Mouse (Mus musculus) neural tube, embryonic 14.5 days (tissue): Measurements from ENCODE around the gene Wdfy4. TPM values are rescaled to one million over a fixed set of nuclear protein-coding genes. Genes with fewer than 3 reads are reported as not detected.

Source experiments
- ATAC-seq: fragments of 200-750 bp; cut with Nextera tagmentation; 2 replicates; pipeline ENCODE4 v1.8.0; 2017; ENCODE audit warnings: low read depth, mild to moderate bottlenecking, moderate TSS enrichment, moderate library complexity
- H3K27ac ChIP-seq: fragments of 300-500 bp; sonication (generic); 2 replicates; pipeline ENCODE4 v1.5.1; 2014; ENCODE audit warnings: low read depth, mild to moderate bottlenecking, control low read depth, low read length, moderate library complexity, mixed read lengths
- H3K27me3 ChIP-seq: fragments of 300-500 bp; sonication (generic); 2 replicates; pipeline ENCODE4 v1.6.1; 2014; ENCODE audit warnings: low read length; ENCODE audit not compliant: control insufficient read depth, insufficient read depth
- H3K36me3 ChIP-seq: fragments of 300-500 bp; sonication (generic); 2 replicates; pipeline ENCODE4 v1.6.1; 2014; ENCODE audit warnings: low read length, mixed read lengths; ENCODE audit not compliant: control insufficient read depth, insufficient read depth
- H3K4me1 ChIP-seq: fragments of 300-500 bp; sonication (generic); 2 replicates; pipeline ENCODE4 v1.6.1; 2014; ENCODE audit warnings: low read length; ENCODE audit not compliant: control insufficient read depth, insufficient read depth
- H3K4me2 ChIP-seq: fragments of 300-500 bp; sonication (generic); 2 replicates; pipeline ENCODE4 v1.6.1; 2014; ENCODE audit warnings: mild to moderate bottlenecking, low read depth, low read length, control low read depth
- H3K4me3 ChIP-seq: fragments of 300-500 bp; sonication (generic); 2 replicates; pipeline ENCODE4 v1.5.1; 2014; ENCODE audit warnings: low read depth, low read length, control low read depth, mixed read lengths
- H3K9ac ChIP-seq: fragments of 300-500 bp; sonication (generic); replicated peaks from 2 replicates; pipeline ENCODE4 v1.6.1; 2014; ENCODE audit warnings: low read depth, mild to moderate bottlenecking, control low read depth, low read length, mixed read lengths
- H3K9me3 ChIP-seq: fragments of 300-500 bp; sonication (generic); 2 replicates; pipeline ENCODE4 v1.6.1; 2016; ENCODE audit warnings: low read length; ENCODE audit not compliant: control insufficient read depth
- WGBS: fragments of 180-500 bp; shearing (Covaris S2); extraction: QIAGEN DNeasy Blood & Tissue Kit; methylation state at CpG from one replicate; pipeline ENCODE4 v1.1.7; 2014; 5-methylcytosine and 5-hydroxymethylcytosine counted together
- polyA plus RNA-seq: library from polyadenylated mRNA; unstranded; fragments of >200 nt; fragmentation: Nextera tagmentation; extraction: Ambion mirVana; gene quantifications from 2 replicates; pipeline ENCODE4 v1.2.1, GENCODE M21; 2014

The Wdfy4 gene
- polyA plus RNA-seq, 1 experiment from 2014 or later = 0.25 TPM

- Histone ChIP-seq H3K27ac (no peak overlapping the region), H3K4me1 (no peaks in the 10 kb centered on the region), H3K9ac (no peak overlapping the region), H3K4me3 (no peak overlapping the region), H3K27me3 (no peaks in the 10 kb centered on the region), H3K36me3 (no peaks in the 10 kb centered on the region), H3K4me2 (no peak overlapping the region), H3K9me3 (no peaks in the 10 kb centered on the region)
- ATAC-seq = no peak
- 61% methylated on average over 7 of the region's 7 CpGs for WGBS
Measured at GRCm38 (mm10) chr14:33131044-33131758, 54.1 kb downstream of the Wdfy4 start.

GRCm38 (mm10) chr14:33116590-33116989 lies 68.7 kb downstream of the Wdfy4 start:
- Histone ChIP-seq H3K9ac (no peak overlapping the region), H3K4me1 (no peaks in the 10 kb centered on the region), H3K4me3 (no peak overlapping the region), H3K4me2 (no peak overlapping the region), H3K27me3 (no peaks in the 10 kb centered on the region), H3K36me3 (no peaks in the 10 kb centered on the region), H3K9me3 (no peaks in the 10 kb centered on the region), H3K27ac (no peak overlapping the region)
- 89% methylated on average over 1 of the region's 1 CpGs for WGBS
- no peak for ATAC-seq

- Histone ChIP-seq H3K4me2 (no peak overlapping the region), H3K27ac (no peak overlapping the region), H3K27me3 (no peaks in the 10 kb centered on the region), H3K4me1 (no peaks in the 10 kb centered on the region), H3K9me3 (no peaks in the 10 kb centered on the region), H3K36me3 (no peaks in the 10 kb centered on the region), H3K4me3 (no peak overlapping the region), H3K9ac (no peak overlapping the region)
- 81% methylated on average over 3 of the region's 3 CpGs for WGBS
- no peak for ATAC-seq
Measured at GRCm38 (mm10) chr14:33104809-33105208, 80.5 kb downstream of the Wdfy4 start.

GRCm38 (mm10) chr14:33101609-33102008 lies 83.7 kb downstream of the Wdfy4 start:
- WGBS = 54% methylated on average over 2 of the region's 2 CpGs
- ATAC-seq = no peak
- no peaks in the 10 kb centered on the region for H3K9me3 ChIP-seq

GRCm38 (mm10) chr14:33099926-33100325 lies 85.4 kb downstream of the Wdfy4 start:
- 91% methylated on average over 5 of the region's 5 CpGs for WGBS
- no peak overlapping the region for H3K4me2 ChIP-seq
- no peaks in the 10 kb centered on the region for H3K9me3 ChIP-seq
- no peak overlapping the region for H3K27ac ChIP-seq
- H3K4me3 ChIP-seq = no peak overlapping the region
- no peak overlapping the region for H3K9ac ChIP-seq
- no peaks in the 10 kb centered on the region for H3K4me1 ChIP-seq
- ATAC-seq = no peak
- H3K36me3 ChIP-seq = no peaks in the 10 kb centered on the region
- H3K27me3 ChIP-seq = no peaks in the 10 kb centered on the region

More at GRCm38 (mm10) chr14:33101609-33102008, 83.7 kb downstream of the Wdfy4 start:
- no peaks in the 10 kb centered on the region for H3K4me1 ChIP-seq
- no peak overlapping the region for H3K27ac ChIP-seq
- no peak overlapping the region for H3K4me2 ChIP-seq
- no peaks in the 10 kb centered on the region for H3K36me3 ChIP-seq
- no peak overlapping the region for H3K4me3 ChIP-seq
- H3K9ac ChIP-seq = no peak overlapping the region
- no peaks in the 10 kb centered on the region for H3K27me3 ChIP-seq

GRCm38 (mm10) chr14:33099111-33099510 lies 86.2 kb downstream of the Wdfy4 start:
- Histone ChIP-seq H3K9ac (no peak overlapping the region), H3K27me3 (no peaks in the 10 kb centered on the region), H3K27ac (no peak overlapping the region), H3K4me2 (no peak overlapping the region), H3K4me1 (no peaks in the 10 kb centered on the region), H3K9me3 (no peaks in the 10 kb centered on the region), H3K4me3 (no peak overlapping the region), H3K36me3 (no peaks in the 10 kb centered on the region)
- no peak for ATAC-seq
- 62% methylated on average over 7 of the region's 7 CpGs for WGBS

GRCm38 (mm10) chr14:33096462-33096861 lies 88.8 kb downstream of the Wdfy4 start:
- ATAC-seq = no peak
- Histone ChIP-seq H3K27ac (no peak overlapping the region), H3K36me3 (no peaks in the 10 kb centered on the region), H3K9ac (no peak overlapping the region), H3K27me3 (no peaks in the 10 kb centered on the region), H3K4me1 (no peaks in the 10 kb centered on the region), H3K4me2 (no peak overlapping the region), H3K9me3 (no peaks in the 10 kb centered on the region), H3K4me3 (no peak overlapping the region)
- 96% methylated on average over 5 of the region's 5 CpGs for WGBS

GRCm38 (mm10) chr14:33083326-33083725 lies 102.0 kb downstream of the Wdfy4 start:
- WGBS = 83% methylated on average over 8 of the region's 8 CpGs
- peaks cover 5% of the 10 kb centered on the region; the same call in 1 of the 2 replicates for H3K4me1 ChIP-seq
- no peak overlapping the region for H3K4me2 ChIP-seq
- ATAC-seq = no peak
- H3K9me3 ChIP-seq = no peaks in the 10 kb centered on the region
- no peak overlapping the region for H3K27ac ChIP-seq
- no peak overlapping the region for H3K9ac ChIP-seq
- H3K4me3 ChIP-seq = no peak overlapping the region
- no peaks in the 10 kb centered on the region for H3K36me3 ChIP-seq
- no peaks in the 10 kb centered on the region for H3K27me3 ChIP-seq

GRCm38 (mm10) chr14:33082301-33082700 lies 103.0 kb downstream of the Wdfy4 start:
- WGBS = 78% methylated on average over 1 of the region's 1 CpGs
- no peak for ATAC-seq
- H3K27ac ChIP-seq = no peak overlapping the region

More at GRCm38 (mm10) chr14:33082301-33082700, 103.0 kb downstream of the Wdfy4 start:
- Histone ChIP-seq H3K4me1 (peaks cover 5% of the 10 kb centered on the region; the same call in 1 of the 2 replicates), H3K27me3 (no peaks in the 10 kb centered on the region), H3K36me3 (no peaks in the 10 kb centered on the region), H3K9me3 (no peaks in the 10 kb centered on the region), H3K4me3 (no peak overlapping the region), H3K4me2 (no peak overlapping the region), H3K9ac (no peak overlapping the region)
